Mouse (Mus musculus) megakaryocyte, embryonic 14.5 days (primary cell): Measurements from ENCODE around the gene Klhl29.

Experiments
- FLI1 ChIP-seq: IDR thresholded peaks from 2 replicates; pipeline ENCODE4 v1.6.1; 2012; ENCODE audit warnings: low read length, inconsistent platforms, mixed read lengths
- GATA1 ChIP-seq: IDR thresholded peaks from 3 replicates; pipeline ENCODE4 v1.6.1; 2012; ENCODE audit warnings: mixed read lengths, low read length, inconsistent platforms, borderline replicate concordance

DNA sequence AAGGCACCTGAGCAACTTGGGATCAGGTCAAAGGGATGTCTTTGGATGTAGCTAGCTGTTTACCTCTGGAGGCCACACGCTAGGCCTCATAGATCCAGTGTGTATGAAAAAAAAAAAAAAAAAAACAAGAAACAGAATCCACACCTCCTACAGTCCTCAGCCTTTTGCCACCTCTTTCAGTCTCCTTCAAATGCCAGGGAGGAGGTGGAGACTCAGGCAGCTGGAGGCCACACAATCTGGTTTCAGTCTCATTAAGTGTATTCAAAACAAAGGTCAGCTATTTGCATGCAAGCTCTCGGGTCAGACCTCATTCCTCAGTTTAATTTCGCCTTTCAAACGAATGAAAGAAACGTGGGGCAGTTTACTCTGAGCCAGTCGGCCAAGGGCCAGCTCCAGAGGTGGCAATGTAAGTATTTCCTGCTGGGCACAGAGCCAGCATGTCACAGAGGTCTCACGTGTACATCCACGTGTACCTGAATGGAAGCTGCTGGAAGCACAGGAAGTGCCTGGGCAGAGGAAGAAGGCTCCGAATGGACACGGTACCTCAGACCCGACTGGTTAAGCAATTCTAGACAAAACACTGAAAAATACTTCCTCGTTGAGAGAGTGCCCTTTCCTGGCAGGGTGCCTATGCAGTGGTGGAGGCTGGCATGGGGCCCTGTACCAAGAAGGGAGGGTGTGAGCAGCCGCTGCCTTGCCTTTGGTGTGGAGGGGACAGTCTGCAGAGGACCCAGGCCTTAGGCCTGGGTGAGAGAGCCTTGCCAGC lies 162.0 kb downstream of the Klhl29 start:
- TF ChIP-seq FLI1 = no peak
- TF ChIP-seq GATA1 = no peak
